Mouse (Mus musculus) MEL (cell line): ENCODE data around the gene Pde1b.

Source experiments
- CTCF ChIP-seq, 3 experiments: IDR thresholded peaks in 2 of 3; conservative IDR thresholded peaks in 1 of 3; 2 replicates each; pipeline ENCODE4 v1.5.1; 2011 to 2012; ENCODE audit warnings: low read length in 3 of 3, low read depth in 2 of 3, mild to moderate bottlenecking in 2 of 3, improper control_type of control experiment in 1 of 3, inconsistent platforms in 1 of 3, mixed read lengths in 1 of 3, moderate library complexity in 1 of 3; ENCODE audit not compliant: control insufficient read depth in 1 of 3, insufficient read depth in 1 of 3, poor library complexity in 1 of 3, severe bottlenecking in 1 of 3
- POLR2A ChIP-seq, 2 experiments: IDR thresholded peaks; 2 replicates each; pipeline ENCODE4 v1.6.1; 2011 to 2012; ENCODE audit warnings: low read length in 2 of 2, mild to moderate bottlenecking in 2 of 2, control low read depth in 1 of 2, improper control_type of control experiment in 1 of 2, low read depth in 1 of 2, moderate library complexity in 1 of 2; ENCODE audit not compliant: control insufficient read depth in 1 of 2, insufficient read depth in 1 of 2, poor library complexity in 1 of 2
- USF2 ChIP-seq, 2 experiments: IDR thresholded peaks; 2 replicates each; pipeline ENCODE4 v1.6.1; 2011 to 2012; ENCODE audit warnings: improper control_type of control experiment in 2 of 2, low read length in 2 of 2, borderline replicate concordance in 1 of 2, inconsistent platforms in 1 of 2, low read depth in 1 of 2, mild to moderate bottlenecking in 1 of 2; ENCODE audit not compliant: insufficient read depth in 1 of 2
- ZKSCAN1 ChIP-seq: IDR thresholded peaks from 2 replicates; pipeline ENCODE4 v1.6.1; 2012; ENCODE audit warnings: low read depth, mild to moderate bottlenecking, inconsistent platforms, low read length, improper control_type of control experiment, moderate library complexity

DNA sequence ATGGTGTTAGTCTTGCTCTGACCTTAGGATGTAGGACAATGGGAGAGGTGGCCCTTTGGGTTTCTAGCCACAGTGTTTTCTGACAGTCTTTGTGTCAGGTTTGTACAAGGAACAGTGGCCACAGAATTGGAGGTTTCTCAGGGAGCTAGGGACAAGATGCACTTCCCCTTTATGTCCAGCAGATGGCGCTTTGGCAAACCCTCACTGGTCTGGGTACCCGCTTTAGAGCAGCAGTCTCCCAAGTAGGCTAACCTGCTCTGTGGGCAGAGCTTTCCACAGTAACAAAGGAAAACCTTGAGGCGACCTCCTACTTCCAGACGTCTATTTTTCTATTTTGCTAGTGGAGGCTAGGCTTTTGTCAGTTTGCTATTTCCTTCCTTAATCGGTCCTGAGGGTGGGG lies 27.5 kb downstream of the Pde1b start:
- no peak for TF ChIP-seq USF2 (IDR thresholded peaks at IDR 0.05; ENCODE audit: borderline replicate concordance in 1 of 2, insufficient read depth in 1 of 2, low read depth in 1 of 2, low read length in 2 of 2)
- TF ChIP-seq CTCF (IDR thresholded peaks at IDR 0.05 in 2 of 3, conservative IDR thresholded peaks at IDR 0.05 in 1 of 3; ENCODE audit: control insufficient read depth in 1 of 3, insufficient read depth in 1 of 3, low read depth in 2 of 3, low read length in 3 of 3, poor library complexity in 1 of 3, severe bottlenecking in 1 of 3), result peak; percentile 65 to 79 (median 69)
- TF ChIP-seq POLR2A (IDR thresholded peaks at IDR 0.05; ENCODE audit: control insufficient read depth in 1 of 2, insufficient read depth in 1 of 2, low read depth in 1 of 2, low read length in 2 of 2, poor library complexity in 1 of 2), result no peak
- TF ChIP-seq ZKSCAN1, result no peak
